Mouse (Mus musculus): ENCODE measurements at regions not wholly inside any gene's neighbourhood (a gene's known extent, or its start where the extent isn't known, plus 50 kb on each side); places are given as distances from the start of the nearest gene placed in this dataset.

DNA sequence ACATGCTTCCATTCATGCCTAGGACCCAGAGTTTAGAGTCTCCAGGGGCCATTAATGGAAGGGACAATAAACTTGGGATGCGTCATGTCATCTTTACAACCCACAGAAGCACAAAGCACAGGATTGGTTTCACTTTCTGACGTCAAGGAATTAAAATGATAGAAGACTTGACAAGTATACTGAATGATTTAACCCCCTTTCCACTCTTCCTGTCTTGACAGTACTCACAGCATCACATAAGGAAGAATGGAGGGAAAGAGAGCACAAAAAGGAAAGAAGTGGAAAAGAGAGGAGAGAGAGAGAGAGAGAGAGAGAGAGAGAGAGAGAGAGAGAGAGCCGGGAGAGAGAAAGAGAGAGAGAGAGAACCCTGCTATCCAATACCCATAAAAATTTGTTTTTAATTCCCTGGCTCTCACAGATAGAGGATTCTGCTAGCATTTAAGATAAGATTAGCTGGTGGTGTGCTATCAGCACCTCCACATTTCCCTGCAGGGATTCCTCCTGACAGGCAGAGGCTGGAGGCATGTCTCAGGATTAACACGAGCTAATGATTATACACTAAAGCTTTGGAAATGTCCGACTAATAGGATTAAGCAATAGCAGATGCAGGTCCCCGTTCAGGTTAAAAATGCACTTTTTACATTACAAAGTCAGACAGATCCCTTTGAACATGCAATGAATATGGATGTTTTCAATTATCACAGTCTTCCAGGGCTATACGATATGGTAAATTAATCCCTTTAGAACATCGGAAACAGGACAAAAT, 210.2 kb downstream of the Olfr1505 start:
- Histone ChIP-seq H3K4me2 (no peak overlapping the region), H3K36me3 (no peaks in the 10 kb centered on the region), H3K27ac (ENCODE audit: poor library complexity, severe bottlenecking) (no peak overlapping the region), H3K9me3 (replicated peaks) (no peaks in the 10 kb centered on the region), H3K27me3 (replicated peaks) (peaks cover 12% of the 10 kb centered on the region; the same call in 1 of the 2 replicates), H3K4me3 (no peak overlapping the region), H3K4me1 (replicated peaks) (peaks cover 3% of the 10 kb centered on the region; the same call in 1 of the 2 replicates), H3K9ac (no peak overlapping the region)
- WGBS, result 11% methylated on average over 8 of the region's 8 CpGs
- ATAC-seq (ENCODE audit: insufficient number of reproducible peaks, low FRiP score), result no peak

DNA sequence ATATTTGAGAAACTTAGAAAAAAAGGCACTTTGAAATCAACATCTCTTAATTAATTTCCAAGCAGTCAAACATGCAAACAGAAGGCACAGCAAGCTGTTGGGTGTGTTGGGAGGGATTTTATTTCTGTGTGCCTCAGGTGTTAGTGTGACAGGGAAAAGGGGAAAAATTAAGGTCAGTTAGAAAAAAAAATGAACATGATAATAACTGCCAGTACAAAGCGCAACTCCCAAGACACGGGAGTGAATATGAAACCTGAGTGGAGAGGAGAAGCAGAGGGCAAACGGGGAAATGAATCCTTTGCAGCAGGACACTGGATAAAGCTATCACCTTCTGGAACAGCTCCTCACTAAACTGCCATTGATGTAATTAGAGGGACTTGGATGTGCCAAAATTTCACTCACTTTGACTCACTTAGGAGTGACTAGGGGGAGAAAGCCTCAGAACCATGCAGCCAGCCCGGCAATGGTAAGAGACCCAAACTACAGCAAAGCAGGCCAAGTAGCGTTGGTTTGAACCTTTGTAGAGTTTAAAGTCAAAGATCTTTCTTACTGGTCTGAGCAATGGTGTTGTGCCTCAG, 211.0 kb downstream of the Olfr1505 start:
- no peak for ATAC-seq (ENCODE audit: insufficient number of reproducible peaks, low FRiP score)
- Histone ChIP-seq H3K27me3 (replicated peaks) (peaks cover 12% of the 10 kb centered on the region; the same call in 1 of the 2 replicates), H3K9ac (no peak overlapping the region), H3K4me2 (no peak overlapping the region), H3K4me3 (no peak overlapping the region), H3K27ac (ENCODE audit: poor library complexity, severe bottlenecking) (no peak overlapping the region), H3K9me3 (replicated peaks) (no peaks in the 10 kb centered on the region), H3K4me1 (replicated peaks) (peaks cover 3% of the 10 kb centered on the region; the same call in 1 of the 2 replicates), H3K36me3 (no peaks in the 10 kb centered on the region)
- WGBS, result 29% methylated on average over 5 of the region's 5 CpGs

DNA sequence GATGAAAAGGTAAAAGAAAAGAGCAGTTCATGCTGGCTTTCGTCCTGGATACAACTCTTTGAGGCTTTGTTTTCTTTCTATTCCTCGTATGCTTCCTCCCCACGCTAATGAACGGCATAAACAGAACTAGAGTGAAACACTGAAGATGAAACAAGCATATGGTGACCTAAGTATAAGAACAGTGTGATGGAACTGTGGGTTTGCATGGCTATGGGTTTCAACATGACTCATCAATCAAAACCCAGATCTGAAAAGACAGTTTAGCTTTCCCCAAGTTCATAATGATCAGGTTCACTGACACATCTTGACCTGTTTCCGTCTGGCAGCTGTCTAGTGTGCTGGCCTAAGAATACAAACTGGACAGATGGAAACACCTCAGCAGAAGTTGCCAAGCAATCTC, 211.7 kb downstream of the Olfr1505 start:
- no peak for ATAC-seq (ENCODE audit: insufficient number of reproducible peaks, low FRiP score)
- H3K4me1 ChIP-seq (replicated peaks), result peaks cover 3% of the 10 kb centered on the region; the same call in 1 of the 2 replicates
- no peak overlapping the region for H3K4me3 ChIP-seq
- no peak overlapping the region for H3K27ac ChIP-seq (ENCODE audit: poor library complexity, severe bottlenecking)
- no peak overlapping the region for H3K9ac ChIP-seq
- H3K27me3 ChIP-seq (replicated peaks), result peaks cover 12% of the 10 kb centered on the region; the same call in 1 of the 2 replicates
- WGBS, result 71% methylated on average over 5 of the region's 5 CpGs
- H3K4me2 ChIP-seq, result no peak overlapping the region
- H3K36me3 ChIP-seq, result no peaks in the 10 kb centered on the region
- H3K9me3 ChIP-seq (replicated peaks), result no peaks in the 10 kb centered on the region

DNA sequence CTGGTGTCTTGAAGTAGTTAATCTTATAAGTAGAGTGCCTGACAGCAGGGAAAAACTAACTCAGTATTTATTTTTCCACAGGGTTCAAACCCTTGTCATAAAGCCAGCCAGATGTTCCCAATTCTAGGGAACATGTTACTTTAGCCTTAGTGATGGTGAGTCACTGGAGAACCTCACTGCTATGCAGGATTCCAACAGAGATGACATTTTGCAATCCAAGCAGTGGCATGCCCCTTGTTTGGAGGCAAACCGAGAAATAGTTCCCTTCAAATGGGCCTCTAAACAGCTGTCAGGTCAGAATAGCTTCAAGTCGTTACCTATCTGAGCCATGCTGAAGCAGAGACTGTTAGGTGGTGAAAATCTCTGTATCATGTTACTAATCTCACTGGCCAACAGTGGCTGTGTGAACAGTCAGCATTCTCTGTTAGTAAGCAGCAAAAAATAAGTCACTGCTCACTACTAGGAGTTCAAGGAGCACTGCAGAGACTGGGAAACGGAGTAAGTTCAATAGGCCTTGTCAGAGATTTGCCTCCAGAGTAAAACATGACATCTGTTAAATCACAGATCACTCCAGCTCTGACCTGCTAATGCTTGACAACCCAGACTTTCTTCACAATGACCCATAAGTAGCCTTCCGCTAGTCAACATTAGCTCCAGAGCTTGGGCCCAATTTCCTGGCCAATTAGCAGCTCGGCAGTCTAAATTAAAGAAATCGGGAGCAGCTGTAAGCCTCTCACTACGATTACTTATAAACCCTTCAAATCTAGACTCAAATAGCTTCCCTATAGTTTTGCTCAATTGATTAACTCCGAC, 215.3 kb downstream of the Olfr1505 start:
- H3K9ac ChIP-seq, result no peak overlapping the region
- peaks cover 2% of the 10 kb centered on the region; the same call in 1 of the 2 replicates for H3K4me1 ChIP-seq (replicated peaks)
- no peak overlapping the region for H3K27ac ChIP-seq (ENCODE audit: poor library complexity, severe bottlenecking)
- no peak for ATAC-seq (ENCODE audit: insufficient number of reproducible peaks, low FRiP score)
- H3K9me3 ChIP-seq (replicated peaks), result no peaks in the 10 kb centered on the region
- H3K4me3 ChIP-seq, result no peak overlapping the region
- H3K4me2 ChIP-seq, result no peak overlapping the region
- H3K27me3 ChIP-seq (replicated peaks), result peaks cover 3% of the 10 kb centered on the region; the same call in 1 of the 2 replicates
- 49% methylated on average over 8 of the region's 8 CpGs for WGBS
- no peaks in the 10 kb centered on the region for H3K36me3 ChIP-seq

DNA sequence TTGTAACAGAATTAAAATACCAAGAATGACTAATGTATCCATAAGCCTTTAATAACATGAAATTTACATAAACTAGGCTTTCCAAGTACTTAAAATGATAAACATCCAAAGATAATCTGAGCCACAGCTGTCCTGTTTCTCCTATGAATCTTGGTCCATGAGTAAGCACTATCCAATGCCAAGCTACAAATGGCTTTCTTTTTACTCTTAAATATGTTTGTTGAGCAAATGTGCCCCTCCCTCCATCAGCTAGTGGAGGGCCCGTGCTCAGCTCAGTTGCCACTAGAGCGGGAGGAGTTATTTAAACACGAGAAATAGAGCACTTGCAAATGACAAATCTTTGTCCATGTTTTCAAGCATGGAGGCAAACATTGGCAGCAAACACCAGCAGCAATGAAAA, 247.9 kb downstream of the Olfr1505 start:
- Histone ChIP-seq H3K4me2 (no peak overlapping the region), H3K9me3 (replicated peaks) (no peaks in the 10 kb centered on the region), H3K27me3 (replicated peaks) (peaks cover 60% of the 10 kb centered on the region), H3K4me3 (no peak overlapping the region), H3K27ac (ENCODE audit: poor library complexity, severe bottlenecking) (no peak overlapping the region), H3K36me3 (no peaks in the 10 kb centered on the region), H3K9ac (no peak overlapping the region), H3K4me1 (replicated peaks) (peaks cover 3% of the 10 kb centered on the region; the same call in 1 of the 2 replicates)
- no peak for ATAC-seq (ENCODE audit: insufficient number of reproducible peaks, low FRiP score)
- WGBS, result 77% methylated on average over 3 of the region's 3 CpGs

DNA sequence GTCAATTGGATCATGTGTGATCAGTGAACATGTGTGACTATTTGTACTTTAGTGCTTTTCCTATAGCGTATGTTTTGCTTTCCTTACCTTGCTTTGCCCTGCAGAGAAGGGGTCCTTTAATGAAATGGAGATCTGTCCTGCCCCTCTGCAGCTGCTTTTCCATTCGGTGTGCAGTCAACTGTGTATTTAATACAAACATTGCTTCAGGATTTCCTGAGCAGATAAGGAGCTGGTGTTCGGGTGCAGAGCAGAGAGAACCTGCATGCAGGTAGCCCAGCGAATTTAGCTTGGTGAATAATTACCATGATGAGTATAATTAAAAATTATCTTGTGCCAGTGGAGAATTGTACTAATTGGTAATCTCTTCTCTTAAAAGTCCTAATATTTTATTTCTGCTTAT, 249.4 kb downstream of the Olfr1505 start:
- H3K27ac ChIP-seq (ENCODE audit: poor library complexity, severe bottlenecking), result no peak overlapping the region
- WGBS, result 54% methylated on average over 4 of the region's 4 CpGs
- no peaks in the 10 kb centered on the region for H3K36me3 ChIP-seq
- no peak overlapping the region for H3K4me3 ChIP-seq
- peaks cover 59% of the 10 kb centered on the region for H3K27me3 ChIP-seq (replicated peaks)
- no peak for ATAC-seq (ENCODE audit: insufficient number of reproducible peaks, low FRiP score)
- H3K9ac ChIP-seq, result no peak overlapping the region
- H3K9me3 ChIP-seq (replicated peaks), result no peaks in the 10 kb centered on the region
- H3K4me2 ChIP-seq, result no peak overlapping the region
- H3K4me1 ChIP-seq (replicated peaks), result peaks cover 3% of the 10 kb centered on the region; the same call in 1 of the 2 replicates

DNA sequence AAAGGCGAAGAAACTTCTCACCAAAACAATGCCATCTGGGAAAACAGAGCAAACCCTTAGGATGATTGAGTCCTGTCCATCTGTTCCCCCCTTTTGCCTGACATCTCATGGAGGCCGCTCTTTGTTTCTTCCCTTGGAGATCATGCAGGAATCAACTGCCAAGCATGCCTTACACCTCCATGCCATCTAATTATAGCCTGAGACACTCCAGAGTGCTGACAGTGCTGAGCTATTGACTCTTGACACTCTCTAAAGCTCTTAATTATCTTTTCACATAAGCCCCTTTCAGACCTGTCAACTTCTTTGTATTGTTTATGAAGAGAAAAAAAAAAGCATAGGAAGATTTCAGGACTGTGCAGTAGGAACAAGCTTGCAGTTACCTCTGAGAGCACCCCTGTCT, 252.4 kb downstream of the Olfr1505 start:
- peak; percentile 53; the same call in 1 of the 2 replicates for ATAC-seq (ENCODE audit: insufficient number of reproducible peaks, low FRiP score)
- 42% methylated on average over 2 of the region's 2 CpGs for WGBS
- no peak overlapping the region for H3K27ac ChIP-seq (ENCODE audit: poor library complexity, severe bottlenecking)
- H3K9ac ChIP-seq, result no peak overlapping the region
- H3K27me3 ChIP-seq (replicated peaks), result peaks cover 42% of the 10 kb centered on the region
- H3K4me1 ChIP-seq (replicated peaks), result peaks cover 3% of the 10 kb centered on the region; the same call in 1 of the 2 replicates
- no peak overlapping the region for H3K4me2 ChIP-seq
- no peaks in the 10 kb centered on the region for H3K36me3 ChIP-seq
- no peak overlapping the region for H3K4me3 ChIP-seq
- no peaks in the 10 kb centered on the region for H3K9me3 ChIP-seq (replicated peaks)

DNA sequence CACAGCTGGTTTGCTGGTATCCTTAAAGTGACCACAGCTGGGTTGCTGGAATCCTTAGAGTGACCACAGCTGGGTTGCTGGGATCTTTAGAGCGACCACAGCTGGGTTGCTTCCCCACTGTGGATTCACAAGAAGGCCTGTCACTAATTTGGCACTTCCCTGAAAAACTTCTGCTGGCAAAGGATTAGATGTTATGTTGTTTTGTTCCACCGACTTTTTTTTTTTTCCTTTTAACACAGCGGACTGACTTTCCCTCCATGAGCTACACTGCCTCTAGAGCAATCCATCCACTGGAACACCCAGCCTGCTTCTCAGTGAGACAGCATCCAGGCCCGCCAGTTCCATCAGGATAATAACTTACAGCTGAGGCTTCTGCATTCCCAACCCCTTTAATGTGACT, 266.9 kb downstream of the Olfr1505 start:
- peaks cover 35% of the 10 kb centered on the region for H3K27me3 ChIP-seq (replicated peaks)
- ATAC-seq (ENCODE audit: insufficient number of reproducible peaks, low FRiP score), result no peak
- WGBS, result 25% methylated on average over 4 of the region's 4 CpGs

DNA sequence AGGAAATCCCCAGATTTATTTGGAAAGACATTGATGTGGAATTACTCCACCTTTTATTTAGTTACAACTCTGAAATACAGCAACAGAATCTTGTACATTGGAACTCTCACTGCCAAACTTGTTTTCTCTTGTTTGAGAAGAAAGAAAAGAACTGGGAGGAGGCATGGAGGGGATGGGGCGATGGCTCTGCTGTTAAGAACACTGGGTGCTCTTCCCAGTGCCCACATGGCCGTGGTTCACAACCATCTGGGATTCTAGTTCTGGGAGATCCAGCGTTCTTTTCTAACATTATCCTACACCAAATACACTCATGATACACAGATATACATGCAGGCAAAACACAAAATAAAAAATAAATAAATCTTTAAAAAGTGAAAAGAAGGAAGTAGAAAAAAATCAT, 267.6 kb downstream of the Olfr1505 start:
- peaks cover 38% of the 10 kb centered on the region for H3K27me3 ChIP-seq (replicated peaks)
- H3K4me3 ChIP-seq, result no peak overlapping the region
- H3K9ac ChIP-seq, result no peak overlapping the region
- no peak overlapping the region for H3K4me2 ChIP-seq
- no peaks in the 10 kb centered on the region for H3K4me1 ChIP-seq (replicated peaks)
- H3K27ac ChIP-seq (ENCODE audit: poor library complexity, severe bottlenecking), result no peak overlapping the region
- no peaks in the 10 kb centered on the region for H3K36me3 ChIP-seq
- ATAC-seq (ENCODE audit: insufficient number of reproducible peaks, low FRiP score), result no peak
- 72% methylated on average over 3 of the region's 3 CpGs for whole genome bisulfite sequencing
- H3K9me3 ChIP-seq (replicated peaks), result no peaks in the 10 kb centered on the region

More for the DNA sequence above, 266.9 kb downstream of the Olfr1505 start:
- Histone ChIP-seq H3K4me3 (no peak overlapping the region), H3K36me3 (no peaks in the 10 kb centered on the region), H3K4me2 (no peak overlapping the region), H3K9me3 (replicated peaks) (no peaks in the 10 kb centered on the region), H3K27ac (ENCODE audit: poor library complexity, severe bottlenecking) (no peak overlapping the region), H3K9ac (no peak overlapping the region), H3K4me1 (replicated peaks) (no peaks in the 10 kb centered on the region)

DNA sequence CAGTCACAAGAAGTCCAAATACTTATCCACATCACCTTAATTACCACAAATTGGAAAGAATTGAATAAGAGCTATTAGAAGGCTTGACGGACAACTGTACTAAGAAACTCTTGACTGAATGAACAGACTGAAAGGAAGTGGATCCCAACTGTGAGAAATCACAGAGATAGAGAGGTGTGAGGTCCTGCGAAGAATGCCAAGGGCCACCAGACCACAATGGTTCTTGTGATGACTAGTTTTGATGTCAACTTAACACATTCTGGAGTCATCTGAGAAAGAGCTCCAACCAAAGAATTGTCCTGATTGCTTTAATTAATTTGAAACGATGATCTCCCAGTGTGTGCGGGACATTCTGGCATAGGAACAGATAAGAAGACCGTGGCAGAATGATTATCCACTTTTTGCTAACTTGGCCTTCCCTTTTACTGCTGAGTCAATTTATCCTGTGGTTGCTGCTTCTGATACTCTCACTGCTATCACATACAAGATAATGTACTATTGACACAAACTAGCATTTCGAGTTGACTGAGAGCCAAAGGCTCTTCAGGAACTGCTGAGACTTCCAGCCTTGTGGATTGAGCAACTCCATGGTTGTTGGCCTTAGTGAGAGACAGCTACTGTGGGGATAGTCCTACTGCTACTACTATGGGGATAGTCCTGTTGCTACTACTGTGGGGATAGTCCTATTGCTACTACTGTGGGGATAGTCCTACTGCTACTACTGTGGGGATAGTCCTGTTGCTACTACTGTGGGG, 268.5 kb downstream of the Olfr1505 start:
- Histone ChIP-seq H3K4me3 (no peak overlapping the region), H3K9me3 (replicated peaks) (no peaks in the 10 kb centered on the region), H3K4me2 (no peak overlapping the region), H3K4me1 (replicated peaks) (no peaks in the 10 kb centered on the region), H3K27ac (ENCODE audit: poor library complexity, severe bottlenecking) (no peak overlapping the region), H3K27me3 (replicated peaks) (peaks cover 34% of the 10 kb centered on the region), H3K9ac (no peak overlapping the region), H3K36me3 (no peaks in the 10 kb centered on the region)
- 40% methylated on average over 6 of the region's 6 CpGs for WGBS
- ATAC-seq (ENCODE audit: insufficient number of reproducible peaks, low FRiP score), result no peak

Data from heart, embryonic 12.5 days (tissue).